Mouse (Mus musculus) CH12.LX (cell line): ENCODE results near the gene Spag8. TPM values are rescaled to one million over a fixed set of nuclear protein-coding genes. Genes with fewer than 3 reads are reported as not detected.

Experiments used
- DNase-seq: peaks from one replicate; pipeline ENCODE4 v3.0.0-alpha.2; 2013; ENCODE audit errors: extremely low read depth
- H3K27ac ChIP-seq: 2 replicates; pipeline ENCODE4 v1.5.1; 2012; ENCODE audit warnings: low read depth, mild to moderate bottlenecking, control low read depth, moderate library complexity; ENCODE audit not compliant: insufficient read depth
- H3K27me3 ChIP-seq: replicated peaks from 2 replicates; pipeline ENCODE3; 2012; ENCODE audit warnings: inconsistent platforms
- H3K36me3 ChIP-seq, 2 experiments: replicated peaks in 1 of 2; 2 replicates each; pipeline versions ENCODE3 to v1.6.1; 2012; ENCODE audit warnings: inconsistent platforms in 1 of 2, low read length in 1 of 2, mild to moderate bottlenecking in 1 of 2, mixed read lengths in 1 of 2, moderate library complexity in 1 of 2; ENCODE audit not compliant: control insufficient read depth in 1 of 2, insufficient read depth in 1 of 2
- H3K4me1 ChIP-seq, 2 experiments: 2 replicates each; pipeline ENCODE4 v1.6.1; 2012; ENCODE audit warnings: inconsistent platforms in 1 of 2, moderate library complexity in 1 of 2; ENCODE audit not compliant: insufficient read depth in 2 of 2, control insufficient read depth in 1 of 2
- H3K4me2 ChIP-seq: 2 replicates; pipeline ENCODE4 v1.6.1; 2012; ENCODE audit warnings: low read depth, mild to moderate bottlenecking, control low read depth; ENCODE audit not compliant: poor library complexity, insufficient read depth, severe bottlenecking
- H3K4me3 ChIP-seq, 3 experiments: fragments of 150-350 bp in 1 of 3; sonication (generic) in 1 of 3; replicated peaks in 1 of 3; 2 replicates each; pipeline versions ENCODE3 to v1.5.1; 2011 to 2012; ENCODE audit warnings: low read depth in 2 of 3, low read length in 2 of 3, mild to moderate bottlenecking in 2 of 3, moderate library complexity in 2 of 3, control low read depth in 1 of 3, improper control_type of control experiment in 1 of 3, inconsistent platforms in 1 of 3, mixed read lengths in 1 of 3; ENCODE audit not compliant: poor library complexity in 1 of 3
- H3K79me2 ChIP-seq: replicated peaks from 2 replicates; pipeline ENCODE4 v1.6.1; 2012; ENCODE audit warnings: mild to moderate bottlenecking, moderate library complexity; ENCODE audit not compliant: control insufficient read depth, poor library complexity, insufficient read depth, severe bottlenecking; ENCODE audit errors: extremely low read depth
- H3K9ac ChIP-seq: 2 replicates; pipeline ENCODE4 v1.6.1; 2012; ENCODE audit warnings: low read depth, mild to moderate bottlenecking, control low read depth, moderate library complexity; ENCODE audit not compliant: insufficient read depth
- H3K9me3 ChIP-seq: replicated peaks from 2 replicates; pipeline ENCODE3; 2012; ENCODE audit warnings: low read length, inconsistent platforms, mixed read lengths
- BHLHE40 ChIP-seq: IDR thresholded peaks from 2 replicates; pipeline ENCODE4 v1.6.1; 2011; ENCODE audit warnings: mild to moderate bottlenecking, low read depth, low read length, improper control_type of control experiment
- CHD2 ChIP-seq: IDR thresholded peaks from 2 replicates; pipeline ENCODE4 v1.6.1; 2011; ENCODE audit warnings: low read length, improper control_type of control experiment
- ELF1 ChIP-seq: IDR thresholded peaks from 2 replicates; pipeline ENCODE4 v1.6.1; 2014; ENCODE audit warnings: low read depth, mild to moderate bottlenecking, inconsistent platforms, low read length, improper control_type of control experiment
- ETS1 ChIP-seq: conservative IDR thresholded peaks from 2 replicates; pipeline ENCODE4 v1.6.1; 2012; ENCODE audit warnings: low read depth, mild to moderate bottlenecking, inconsistent platforms, low read length, improper control_type of control experiment, moderate library complexity
- GABPA ChIP-seq: IDR thresholded peaks from 2 replicates; pipeline ENCODE4 v1.6.1; 2012; ENCODE audit warnings: low read depth, low read length, improper control_type of control experiment, inconsistent platforms; ENCODE audit not compliant: insufficient replicate concordance
- HCFC1 ChIP-seq: IDR thresholded peaks from 2 replicates; pipeline ENCODE4 v1.6.1; 2012; ENCODE audit warnings: low read depth, mild to moderate bottlenecking, inconsistent platforms, low read length, improper control_type of control experiment
- IRF4 ChIP-seq: IDR thresholded peaks from 2 replicates; pipeline ENCODE4 v1.6.1; 2014; ENCODE audit warnings: low read depth, mild to moderate bottlenecking, inconsistent platforms, low read length, improper control_type of control experiment
- MAX ChIP-seq: IDR thresholded peaks from 2 replicates; pipeline ENCODE4 v1.6.1; 2011; ENCODE audit warnings: low read length, improper control_type of control experiment
- MEF2A ChIP-seq: IDR thresholded peaks from 2 replicates; pipeline ENCODE4 v1.6.1; 2014; ENCODE audit warnings: low read depth, mild to moderate bottlenecking, inconsistent platforms, low read length, improper control_type of control experiment, borderline replicate concordance
- MXI1 ChIP-seq: IDR thresholded peaks from 2 replicates; pipeline ENCODE4 v1.6.1; 2011; ENCODE audit warnings: mild to moderate bottlenecking, low read depth, low read length, improper control_type of control experiment
- MYC ChIP-seq: IDR thresholded peaks from 2 replicates; pipeline ENCODE4 v1.6.1; 2011; ENCODE audit warnings: low read depth, mild to moderate bottlenecking, improper control_type of control experiment, low read length
- PAX5 ChIP-seq: IDR thresholded peaks from 2 replicates; pipeline ENCODE4 v1.6.1; 2012; ENCODE audit warnings: low read length, inconsistent platforms, mixed read lengths
- RAD21 ChIP-seq: IDR thresholded peaks from 2 replicates; pipeline ENCODE4 v1.6.1; 2011; ENCODE audit warnings: low read depth, mild to moderate bottlenecking, low read length, improper control_type of control experiment, moderate library complexity
- SIN3A ChIP-seq: IDR thresholded peaks from 2 replicates; pipeline ENCODE4 v1.6.1; 2012; ENCODE audit warnings: low read length, improper control_type of control experiment, inconsistent platforms
- USF2 ChIP-seq: conservative IDR thresholded peaks from 2 replicates; pipeline ENCODE4 v1.6.1; 2011; ENCODE audit warnings: low read depth, low read length, improper control_type of control experiment
- ZKSCAN1 ChIP-seq: IDR thresholded peaks from 2 replicates; pipeline ENCODE4 v1.6.1; 2012; ENCODE audit warnings: low read depth, inconsistent platforms, low read length, improper control_type of control experiment, borderline replicate concordance
- ZMIZ1 ChIP-seq: IDR thresholded peaks from 2 replicates; pipeline ENCODE4 v1.6.1; 2012; ENCODE audit warnings: low read depth, mild to moderate bottlenecking, inconsistent platforms, low read length, improper control_type of control experiment
- ZNF384 ChIP-seq: IDR thresholded peaks from 2 replicates; pipeline ENCODE4 v1.6.1; 2012; ENCODE audit warnings: low read depth, low read length, improper control_type of control experiment, inconsistent platforms
- dilution Hi-C: fragments of 300-500 bp; cut with MboI; formaldehyde crosslinking; loops from 2 replicates; pipeline ENCODE4 v1.14.3; 2020; ENCODE audit warnings: low sequenced_read_pairs; ENCODE audit not compliant: extremely low pct_unique_long_range_greater_than_20kb, extremely low pct_ligation_motif_present
- in situ Hi-C: fragments of 300-500 bp; cut with MboI; formaldehyde crosslinking; loops from 3 replicates; pipeline ENCODE4 v1.14.3; 2019; ENCODE audit warnings: low sequenced_read_pairs, low pct_ligation_motif_present, low pct_unique_long_range_greater_than_20kb, mixed read lengths
- polyA plus RNA-seq: library from polyadenylated mRNA; unstranded; fragments of >175 nt; gene quantifications from 2 replicates; pipeline ENCODE4 v1.2.1, GENCODE M21; 2012; ENCODE audit warnings: low read depth; ENCODE audit not compliant: insufficient read length
- total RNA-seq, 2 experiments: library from RNA; depleted of rRNA; stranded (reverse); fragments of 300-350 nt in 1 of 2; fragments of >200 nt in 1 of 2; gene quantifications; 2 replicates each; pipeline ENCODE4 v1.2.3; 2012 to 2014

Gene Spag8
- total and polyA plus RNA-seq, 3 experiments = 0.08 TPM; not detected in 2

- Histone ChIP-seq H3K27ac (no peak overlapping the region), H3K9me3 (no peaks in the 10 kb centered on the region), H3K36me3 (no peaks in the 10 kb centered on the region), H3K4me3 (no peak overlapping the region), H3K4me1 (no peaks in the 10 kb centered on the region), H3K27me3 (peaks cover 30% of the 10 kb centered on the region), H3K4me2 (0 out of 2 replicates have a peak overlapping the region, but pooled peaks have one; percentile 1), H3K9ac (no peak overlapping the region), H3K79me2 (no peaks in the 10 kb centered on the region)
- TF ChIP-seq CHD2 (no peak), ELF1 (peak; percentile 74), HCFC1 (peak; percentile 64), PAX5 (no peak), ZKSCAN1 (no peak)
- dilution Hi-C loops = no loop called here
- in situ Hi-C loops = no loop called here
- no peak for DNase-seq
These were observed 40.2 kb downstream of the Spag8 start for GRCm38 (mm10) chr4:43613060-43613730.

- in situ Hi-C loops = no loop called here
- Histone ChIP-seq H3K4me3 (no peak overlapping the region), H3K27me3 (peaks cover 30% of the 10 kb centered on the region), H3K4me2 (no peak overlapping the region), H3K27ac (no peak overlapping the region), H3K79me2 (no peaks in the 10 kb centered on the region), H3K4me1 (no peaks in the 10 kb centered on the region), H3K36me3 (no peaks in the 10 kb centered on the region), H3K9me3 (no peaks in the 10 kb centered on the region), H3K9ac (no peak overlapping the region)
- TF ChIP-seq MEF2A (no peak), ZKSCAN1 (no peak), IRF4 (no peak), PAX5 (no peak), HCFC1 (no peak), ZNF384 (no peak), MXI1 (no peak), ETS1 (no peak), ZMIZ1 (no peak), MYC (no peak), GABPA (no peak), BHLHE40 (no peak), SIN3A (no peak), RAD21 (no peak), USF2 (no peak), MAX (no peak)
- DNase-seq = no peak
- dilution Hi-C loops = no loop called here
These were observed 40.9 kb downstream of the Spag8 start for GRCm38 (mm10) chr4:43612534-43612933.
